Mouse (Mus musculus) liver, adult 2 months (tissue): ENCODE measurements at regions not wholly inside any gene's neighbourhood (a gene's known extent, or its start where the extent isn't known, plus 50 kb on each side); places are given as distances from the start of the nearest gene placed in this dataset.
"Not testable (repeated sequence)": the region's sequence is repeated elsewhere in the genome, so short reads cannot be mapped to it uniquely, and the experiment has no call there.

Source experiments
- DNase-seq: peaks from one replicate; pipeline ENCODE4 v3.0.0-alpha.2; 2011; ENCODE audit warnings: low read depth, low spot score; ENCODE audit errors: extremely low read depth
- H3K27ac ChIP-seq: fragments of 200-500 bp; replicated peaks from 2 replicates; pipeline ENCODE4 v1.5.1; 2012; ENCODE audit warnings: low read depth, mild to moderate bottlenecking, control low read depth, inconsistent platforms, low read length; ENCODE audit not compliant: insufficient read depth
- H3K27me3 ChIP-seq: fragments of 200-500 bp; 2 replicates; pipeline ENCODE4 v1.6.1; 2012; ENCODE audit warnings: mild to moderate bottlenecking, moderate library complexity, low read length, inconsistent platforms; ENCODE audit not compliant: control insufficient read depth, insufficient read depth
- H3K36me3 ChIP-seq: fragments of 200-500 bp; 2 replicates; pipeline ENCODE4 v1.6.1; 2012; ENCODE audit warnings: low read length, inconsistent platforms; ENCODE audit not compliant: control insufficient read depth, insufficient read depth
- H3K4me1 ChIP-seq: fragments of 200-500 bp; 2 replicates; pipeline ENCODE4 v1.6.1; 2011; ENCODE audit warnings: low read length; ENCODE audit not compliant: control insufficient read depth, insufficient read depth
- H3K4me3 ChIP-seq: fragments of 200-500 bp; 2 replicates; pipeline ENCODE4 v1.5.1; 2011; ENCODE audit warnings: low read depth, mild to moderate bottlenecking, control low read depth, low read length, moderate library complexity; ENCODE audit not compliant: insufficient read depth
- H3K79me2 ChIP-seq: fragments of 200-500 bp; 2 replicates; pipeline ENCODE4 v1.6.1; 2012; ENCODE audit warnings: inconsistent platforms, mild to moderate bottlenecking, low read length, moderate library complexity; ENCODE audit not compliant: control insufficient read depth, insufficient read depth
- H3K9ac ChIP-seq: fragments of 200-500 bp; 2 replicates; pipeline ENCODE4 v1.6.1; 2012; ENCODE audit warnings: low read depth, mild to moderate bottlenecking, control low read depth, inconsistent platforms, low read length
- CTCF ChIP-seq: fragments of 200-500 bp; IDR thresholded peaks from 2 replicates; pipeline ENCODE4 v1.5.1; 2011; ENCODE audit warnings: low read depth, low read length, control low read depth
- POLR2A ChIP-seq: fragments of 200-500 bp; IDR thresholded peaks from 2 replicates; pipeline ENCODE4 v1.6.1; 2011; ENCODE audit warnings: low read length, control low read depth; ENCODE audit not compliant: insufficient read depth; ENCODE audit errors: extremely low read depth
- WGBS: fragments of 180-500 bp; shearing (Covaris S2); methylation state at CpG from one replicate; pipeline ENCODE4 v1.1.7; 2018; 5-methylcytosine and 5-hydroxymethylcytosine counted together

GRCm38 (mm10) chr17:82900602-82901001, 314.5 kb upstream of the Pkdcc start:
- H3K79me2 ChIP-seq = no peaks in the 10 kb centered on the region
- no peak overlapping the region for H3K4me3 ChIP-seq
- no peaks in the 10 kb centered on the region for H3K36me3 ChIP-seq
- H3K27me3 ChIP-seq = no peaks in the 10 kb centered on the region
- H3K27ac ChIP-seq = no peak overlapping the region
- 66% methylated on average over 2 of the region's 2 CpGs for WGBS
- no peak overlapping the region for H3K9ac ChIP-seq
- DNase-seq = no peak
- no peaks in the 10 kb centered on the region for H3K4me1 ChIP-seq
- TF ChIP-seq POLR2A (no peak), CTCF (no peak)

DNA sequence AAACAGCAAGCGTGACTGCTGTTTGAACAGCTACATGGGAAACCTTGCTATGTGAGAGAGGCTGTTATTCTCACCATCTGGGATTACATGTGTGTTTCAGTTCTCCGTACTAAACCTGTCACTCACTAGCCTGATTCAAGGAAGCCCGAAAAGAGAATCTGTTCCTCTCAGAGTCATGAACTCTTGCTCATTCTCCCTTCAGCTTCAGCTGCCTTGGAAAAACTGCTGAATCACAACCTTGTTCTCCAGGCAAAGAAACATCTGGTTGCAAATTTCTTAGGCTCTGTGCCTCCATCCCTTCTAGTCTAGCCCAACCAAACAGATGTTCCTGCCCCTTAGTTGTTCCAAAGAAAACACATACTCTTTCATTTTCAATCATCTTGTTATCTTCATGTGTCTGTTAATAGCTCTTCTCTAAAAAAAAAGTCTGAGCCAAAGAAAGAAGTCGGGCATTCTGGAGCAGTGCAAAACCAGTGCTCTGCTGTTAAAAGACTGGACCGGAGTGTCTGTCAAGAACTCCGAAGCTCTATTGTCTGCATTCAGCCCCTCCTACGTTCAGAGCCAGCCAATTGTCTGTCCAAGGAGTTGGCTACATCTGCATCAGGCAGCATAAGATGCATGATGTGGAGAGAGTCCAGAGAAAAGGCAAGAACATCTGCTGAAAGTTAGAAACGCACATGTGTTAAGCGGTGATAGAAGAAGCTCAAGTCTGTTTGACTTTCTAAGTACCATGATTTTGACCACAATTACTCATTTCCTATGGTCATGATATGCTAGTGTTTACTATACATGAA, 313.8 kb upstream of the Pkdcc start:
- no peak overlapping the region for H3K4me3 ChIP-seq
- H3K4me1 ChIP-seq = no peaks in the 10 kb centered on the region
- no peaks in the 10 kb centered on the region for H3K27me3 ChIP-seq
- TF ChIP-seq CTCF (no peak), POLR2A (no peak)
- no peaks in the 10 kb centered on the region for H3K36me3 ChIP-seq
- WGBS = 72% methylated on average over 9 of the region's 9 CpGs
- H3K9ac ChIP-seq = no peak overlapping the region
- no peak for DNase-seq
- H3K27ac ChIP-seq = no peak overlapping the region
- H3K79me2 ChIP-seq = no peaks in the 10 kb centered on the region

DNA sequence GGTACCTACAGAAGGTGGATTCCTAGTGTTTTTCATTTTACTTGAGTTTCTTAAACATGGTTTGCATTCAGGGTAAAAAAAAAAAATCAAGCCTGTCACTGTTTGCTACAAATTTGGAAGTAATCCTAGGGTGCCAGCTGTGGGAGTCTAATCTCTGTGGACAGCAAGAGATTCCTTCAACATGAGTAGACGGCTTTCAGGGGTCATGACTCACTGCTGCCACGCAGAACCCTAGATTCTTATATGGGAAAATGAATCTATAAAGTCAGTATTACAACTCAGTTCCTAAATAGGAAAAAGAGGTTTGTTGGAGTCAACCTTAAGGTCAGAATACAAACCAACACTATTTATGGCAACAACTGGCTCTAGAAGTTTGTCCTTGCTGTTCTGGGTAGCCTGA, 310.1 kb upstream of the Pkdcc start:
- WGBS = 75% methylated on average over 2 of the region's 2 CpGs
- Histone ChIP-seq H3K27me3 (no peaks in the 10 kb centered on the region), H3K4me3 (no peak overlapping the region), H3K27ac (no peak overlapping the region), H3K4me1 (no peaks in the 10 kb centered on the region), H3K79me2 (no peaks in the 10 kb centered on the region), H3K9ac (no peak overlapping the region), H3K36me3 (no peaks in the 10 kb centered on the region)
- TF ChIP-seq POLR2A = no peak
- TF ChIP-seq CTCF = no peak
- DNase-seq = no peak

DNA sequence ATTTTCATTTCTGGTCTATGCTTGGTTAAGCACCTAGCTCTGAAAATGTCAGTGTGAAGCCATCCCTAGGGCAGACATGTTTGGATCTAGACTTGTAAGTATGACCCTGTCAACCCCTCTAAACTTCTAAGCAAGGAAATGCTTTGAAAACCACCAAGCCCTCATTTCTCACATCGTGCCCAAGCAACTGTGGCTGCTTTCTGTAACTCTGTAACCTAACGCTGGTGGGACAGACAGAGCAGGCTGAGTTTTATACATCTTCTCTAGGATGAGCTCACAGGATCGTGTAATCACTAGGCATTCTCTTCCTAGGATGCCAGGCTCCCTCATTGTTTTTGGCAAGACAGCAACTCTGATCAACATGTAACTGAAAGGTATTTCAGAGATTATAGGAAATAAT, 309.6 kb upstream of the Pkdcc start:
- no peak for DNase-seq
- TF ChIP-seq POLR2A (no peak), CTCF (no peak)
- no peak overlapping the region for H3K4me3 ChIP-seq
- H3K79me2 ChIP-seq = no peaks in the 10 kb centered on the region
- no peaks in the 10 kb centered on the region for H3K36me3 ChIP-seq
- H3K4me1 ChIP-seq = no peaks in the 10 kb centered on the region
- WGBS = 74% methylated on average over 3 of the region's 3 CpGs
- H3K27ac ChIP-seq = no peak overlapping the region
- H3K9ac ChIP-seq = no peak overlapping the region
- no peaks in the 10 kb centered on the region for H3K27me3 ChIP-seq

GRCm38 (mm10) chr17:82909189-82909588, 305.9 kb upstream of the Pkdcc start:
- no peaks in the 10 kb centered on the region for H3K36me3 ChIP-seq
- H3K27me3 ChIP-seq = no peaks in the 10 kb centered on the region
- 85% methylated on average over 2 of the region's 2 CpGs for WGBS
- no peak overlapping the region for H3K9ac ChIP-seq
- no peaks in the 10 kb centered on the region for H3K79me2 ChIP-seq
- H3K4me1 ChIP-seq = no peaks in the 10 kb centered on the region
- H3K27ac ChIP-seq = no peak overlapping the region
- H3K4me3 ChIP-seq = no peak overlapping the region
- no peak for DNase-seq
- TF ChIP-seq CTCF (no peak), POLR2A (no peak)

GRCm38 (mm10) chr17:82922986-82923385, 292.1 kb upstream of the Pkdcc start:
- not testable (repeated sequence) for H3K27me3 ChIP-seq, H3K4me1 ChIP-seq, H3K36me3 ChIP-seq, H3K27ac ChIP-seq, DNase-seq, H3K4me3 ChIP-seq, H3K79me2 ChIP-seq, H3K9ac ChIP-seq
- WGBS = 61% methylated on average over 4 of the region's 4 CpGs
